Mouse (Mus musculus) heart, embryonic 11.5 days (tissue): ENCODE results near the gene Tlr11. TPM values are rescaled to one million over a fixed set of nuclear protein-coding genes. Genes with fewer than 3 reads are reported as not detected.

Source experiments
- ATAC-seq: fragments of 200-750 bp; cut with Nextera tagmentation; replicated peaks from 2 replicates; pipeline ENCODE4 v1.8.0; 2017; ENCODE audit warnings: moderate library complexity; ENCODE audit not compliant: insufficient number of reproducible peaks, low FRiP score, low TSS enrichment
- H3K27ac ChIP-seq: fragments of 300-500 bp; sonication (generic); 2 replicates; pipeline ENCODE4 v1.5.1; 2014; ENCODE audit warnings: mild to moderate bottlenecking, low read depth, low read length
- H3K27me3 ChIP-seq: fragments of 300-500 bp; sonication (generic); 2 replicates; pipeline ENCODE4 v1.6.1; 2014; ENCODE audit warnings: mild to moderate bottlenecking, low read length, mixed read lengths; ENCODE audit not compliant: control insufficient read depth, insufficient read depth
- H3K36me3 ChIP-seq: fragments of 300-500 bp; sonication (generic); 2 replicates; pipeline ENCODE4 v1.6.1; 2014; ENCODE audit warnings: mild to moderate bottlenecking, low read length, moderate library complexity, mixed read lengths; ENCODE audit not compliant: control insufficient read depth, insufficient read depth
- H3K4me1 ChIP-seq: fragments of 300-500 bp; sonication (generic); 2 replicates; pipeline ENCODE4 v1.6.1; 2014; ENCODE audit warnings: low read length; ENCODE audit not compliant: control insufficient read depth, insufficient read depth
- H3K4me2 ChIP-seq: fragments of 300-500 bp; sonication (generic); 2 replicates; pipeline ENCODE4 v1.6.1; 2014; ENCODE audit warnings: mild to moderate bottlenecking, moderate library complexity
- H3K4me3 ChIP-seq: fragments of 300-500 bp; sonication (generic); 2 replicates; pipeline ENCODE4 v1.5.1; 2014; ENCODE audit warnings: low read depth, low read length
- H3K9ac ChIP-seq: fragments of 300-500 bp; sonication (generic); 2 replicates; pipeline ENCODE4 v1.6.1; 2014; ENCODE audit warnings: mild to moderate bottlenecking, low read depth, low read length, moderate library complexity
- H3K9me3 ChIP-seq: fragments of 300-500 bp; sonication (generic); replicated peaks from 2 replicates; pipeline ENCODE4 v1.6.1; 2016; ENCODE audit warnings: low read length; ENCODE audit not compliant: control insufficient read depth
- WGBS: fragments of 180-500 bp; shearing (Covaris S2); extraction: QIAGEN DNeasy Blood & Tissue Kit; methylation state at CpG from one replicate; pipeline ENCODE4 v1.1.7; 2014; ENCODE audit not compliant: insufficient replicate concordance; 5-methylcytosine and 5-hydroxymethylcytosine counted together
- polyA plus RNA-seq: library from polyadenylated mRNA; unstranded; fragments of >200 nt; fragmentation: Nextera tagmentation; extraction: Ambion mirVana; gene quantifications from 2 replicates; pipeline ENCODE4 v1.2.1, GENCODE M21; 2014

The Tlr11 gene
- not detected in 2 replicates for polyA plus RNA-seq

DNA sequence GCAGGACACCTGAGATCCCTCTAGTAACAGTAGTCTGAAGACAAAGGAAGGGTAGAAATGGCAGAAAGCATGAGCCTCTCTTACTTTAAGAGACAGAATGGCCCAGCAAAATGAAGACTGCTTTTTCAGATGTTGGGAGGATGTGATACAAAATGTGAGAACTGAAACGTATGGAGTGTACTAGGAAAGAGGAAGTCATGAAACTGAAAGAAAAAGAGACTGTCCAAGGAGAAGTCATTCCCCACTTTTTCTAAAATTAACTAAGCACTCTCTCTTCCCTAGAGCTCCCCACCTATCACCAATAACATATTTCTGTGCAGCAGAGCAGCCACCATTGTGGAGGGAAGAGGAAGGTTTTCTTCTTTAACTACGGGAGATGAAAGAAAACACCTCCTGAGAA, at the start of gene Tlr11:
TSS of gene Tlr11 (plus strand) at position 322 of the 400 bp plus-strand sequence.
- H3K4me3 ChIP-seq: no peak within 1 kb of the TSS
- no peaks in the 10 kb centered on the region for H3K4me1 ChIP-seq
- no peak within 1 kb of the TSS for H3K4me2 ChIP-seq
- H3K27ac ChIP-seq: no peak within 1 kb of the TSS
- H3K36me3 ChIP-seq: no peaks in the 10 kb centered on the region
- H3K9ac ChIP-seq: no peak within 1 kb of the TSS
- H3K9me3 ChIP-seq: no peaks in the 10 kb centered on the region
- ATAC-seq: no peak
- no peaks in the 10 kb centered on the region for H3K27me3 ChIP-seq
- 74% methylated on average over 2 of the region's 2 CpGs for WGBS

DNA sequence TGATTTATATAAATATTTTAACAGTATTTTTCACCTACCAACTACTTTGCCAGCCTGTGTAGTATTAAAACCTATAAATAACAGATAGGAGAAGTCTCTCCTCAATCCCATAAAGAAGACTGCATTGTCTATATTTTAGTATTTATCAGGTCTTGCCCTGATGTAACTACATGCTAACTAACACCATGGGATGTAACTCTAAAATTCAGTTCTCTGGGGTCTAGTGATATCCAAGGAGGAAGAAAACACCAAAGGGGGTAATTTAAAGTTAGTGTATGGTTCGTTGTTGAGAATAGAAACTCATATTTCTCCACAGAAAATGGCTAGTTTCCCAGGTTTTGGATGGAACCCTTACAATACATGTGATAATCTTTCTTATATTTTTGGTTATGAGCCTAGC, 31.1 kb upstream of the Tlr11 start, which contains the start of gene Olfr734:
TSS of gene Olfr734 (minus strand) at position 101 of the 400 bp plus-strand sequence.
- Histone ChIP-seq H3K4me3 (no peak within 1 kb of the TSS), H3K36me3 (no peaks in the 10 kb centered on the region), H3K4me2 (no peak within 1 kb of the TSS), H3K27ac (no peak within 1 kb of the TSS), H3K4me1 (no peaks in the 10 kb centered on the region), H3K27me3 (no peaks in the 10 kb centered on the region), H3K9me3 (no peaks in the 10 kb centered on the region), H3K9ac (no peak within 1 kb of the TSS)
- WGBS: 71% methylated on average over 1 of the region's 1 CpGs
- no peak for ATAC-seq

DNA sequence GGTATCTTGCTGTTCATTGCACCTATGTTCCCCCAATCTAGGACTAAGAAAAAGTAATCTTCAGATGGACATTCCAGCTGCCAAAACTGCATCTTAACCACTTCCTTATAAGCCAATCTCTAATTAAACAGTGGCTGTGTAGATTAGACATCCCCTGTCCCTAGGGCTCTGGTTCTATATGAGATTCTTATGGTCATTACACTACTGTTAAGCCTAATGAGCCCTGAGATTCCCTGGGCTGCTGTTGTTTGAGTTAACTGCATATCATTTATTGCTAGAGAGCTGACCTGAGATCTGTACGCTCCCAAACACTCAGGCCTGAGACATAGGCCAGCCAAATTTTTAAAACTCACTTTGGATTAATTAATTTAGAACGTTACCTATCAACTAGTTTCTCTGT, 8.9 kb upstream of the Tlr11 start, which contains the start of gene Olfr735:
TSS of gene Olfr735 (minus strand) at position 77 of the 400 bp plus-strand sequence.
- Histone ChIP-seq H3K36me3 (no peaks in the 10 kb centered on the region), H3K4me2 (no peak within 1 kb of the TSS), H3K27me3 (no peaks in the 10 kb centered on the region), H3K9me3 (no peaks in the 10 kb centered on the region), H3K27ac (no peak within 1 kb of the TSS), H3K4me1 (no peaks in the 10 kb centered on the region), H3K4me3 (no peak within 1 kb of the TSS), H3K9ac (no peak within 1 kb of the TSS)
- 90% methylated on average over 2 of the region's 2 CpGs for WGBS
- no peak for ATAC-seq

DNA sequence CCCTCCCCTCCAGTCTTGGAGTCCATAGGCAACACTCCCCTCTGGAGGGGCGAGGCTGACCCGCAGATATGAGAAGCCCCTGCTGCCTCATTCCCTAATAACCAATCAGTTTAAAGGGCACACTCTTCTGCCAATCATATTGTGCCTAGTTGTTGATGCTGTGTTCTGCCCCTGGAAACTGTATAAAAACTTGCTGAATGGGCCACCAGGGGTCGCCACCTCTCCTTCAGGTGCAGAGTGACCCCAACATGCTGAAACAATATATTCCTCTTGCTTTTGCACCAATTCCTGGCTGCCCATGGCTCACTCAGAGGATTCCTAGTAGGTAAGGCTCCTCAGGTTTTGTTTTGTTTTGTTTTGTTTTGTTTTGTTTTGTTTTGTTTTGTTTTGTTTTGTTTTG, 5.3 kb upstream of the Tlr11 start:
- 51% methylated on average over 3 of the region's 3 CpGs for WGBS
- no peak overlapping the region for H3K9ac ChIP-seq
- H3K4me1 ChIP-seq: no peaks in the 10 kb centered on the region
- ATAC-seq: no peak
- H3K27ac ChIP-seq: no peak overlapping the region
- no peaks in the 10 kb centered on the region for H3K9me3 ChIP-seq
- no peaks in the 10 kb centered on the region for H3K27me3 ChIP-seq
- H3K4me2 ChIP-seq: no peak overlapping the region
- no peak overlapping the region for H3K4me3 ChIP-seq
- H3K36me3 ChIP-seq: no peaks in the 10 kb centered on the region

DNA sequence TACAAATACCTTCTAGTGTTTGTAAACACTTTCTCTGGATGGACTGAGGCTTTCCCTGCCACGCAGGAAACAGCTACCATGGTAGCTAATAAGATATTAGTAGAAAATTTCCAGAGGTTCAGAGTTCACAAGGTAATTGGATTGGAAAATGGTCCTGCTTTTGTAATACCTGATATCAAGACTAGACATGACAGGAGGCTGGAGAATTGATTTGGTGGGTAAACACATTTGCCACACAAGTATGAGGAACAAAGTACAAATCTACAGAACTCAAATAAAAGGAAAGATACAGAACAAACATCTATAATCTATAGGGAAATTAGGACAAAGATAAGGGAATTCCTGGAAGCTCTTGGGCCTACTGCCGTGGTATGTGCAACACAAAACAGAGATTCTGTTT, 989 bp upstream of the Tlr11 start:
- Histone ChIP-seq H3K9me3 (no peaks in the 10 kb centered on the region), H3K9ac (no peak overlapping the region), H3K4me2 (no peak overlapping the region), H3K27ac (no peak overlapping the region), H3K4me3 (no peak overlapping the region), H3K4me1 (no peaks in the 10 kb centered on the region), H3K27me3 (no peaks in the 10 kb centered on the region), H3K36me3 (no peaks in the 10 kb centered on the region)
- ATAC-seq: no peak
- 64% methylated on average over 2 of the region's 2 CpGs for WGBS

DNA sequence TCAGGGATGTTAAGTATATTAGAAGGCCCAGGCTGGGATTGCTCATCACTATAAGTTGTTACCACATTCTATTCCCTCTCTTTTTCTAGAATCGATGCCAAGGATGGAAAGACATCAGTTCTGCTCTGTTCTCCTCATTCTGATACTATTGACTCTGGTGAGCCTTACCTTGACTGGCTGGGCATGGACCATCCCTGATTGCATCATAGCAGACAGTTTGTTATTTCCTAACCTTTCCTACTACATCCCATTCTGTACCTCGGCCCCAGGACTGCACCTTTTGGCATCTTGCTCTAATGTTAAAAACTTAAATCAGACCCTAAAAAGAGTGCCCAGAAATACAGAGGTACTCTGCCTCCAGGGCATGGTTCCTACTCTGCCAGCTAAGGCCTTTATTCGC, 2.8 kb downstream of the Tlr11 start:
- ATAC-seq: no peak
- Histone ChIP-seq H3K4me2 (no peak overlapping the region), H3K36me3 (no peaks in the 10 kb centered on the region), H3K27me3 (no peaks in the 10 kb centered on the region), H3K27ac (no peak overlapping the region), H3K4me1 (no peaks in the 10 kb centered on the region), H3K4me3 (no peak overlapping the region), H3K9ac (no peak overlapping the region), H3K9me3 (no peaks in the 10 kb centered on the region)
- 68% methylated on average over 3 of the region's 3 CpGs for WGBS

DNA sequence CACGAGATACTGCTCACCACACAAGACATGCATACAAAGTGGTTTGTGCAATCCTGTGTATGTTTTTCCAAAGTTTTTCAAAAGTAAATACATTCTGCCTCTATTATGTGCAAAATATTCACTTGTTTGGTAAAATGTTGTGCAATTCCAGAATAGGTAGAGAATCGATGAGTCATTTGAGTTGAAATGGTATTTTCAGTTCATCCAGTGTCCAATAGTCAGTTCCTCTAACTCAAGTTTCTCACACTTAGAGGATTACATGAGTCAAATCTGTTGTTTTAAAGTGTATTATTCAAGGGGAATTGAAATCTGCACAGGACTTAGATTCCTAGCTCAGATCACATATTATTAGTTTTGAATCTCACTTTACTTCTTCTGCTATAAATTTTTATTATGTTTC, 5.8 kb downstream of the Tlr11 start:
- Histone ChIP-seq H3K9ac (no peak overlapping the region), H3K4me3 (no peak overlapping the region), H3K27me3 (no peaks in the 10 kb centered on the region), H3K36me3 (no peaks in the 10 kb centered on the region), H3K27ac (no peak overlapping the region), H3K9me3 (no peaks in the 10 kb centered on the region), H3K4me1 (no peaks in the 10 kb centered on the region), H3K4me2 (no peak overlapping the region)
- ATAC-seq: no peak
- WGBS: 71% methylated on average over 2 of the region's 2 CpGs

DNA sequence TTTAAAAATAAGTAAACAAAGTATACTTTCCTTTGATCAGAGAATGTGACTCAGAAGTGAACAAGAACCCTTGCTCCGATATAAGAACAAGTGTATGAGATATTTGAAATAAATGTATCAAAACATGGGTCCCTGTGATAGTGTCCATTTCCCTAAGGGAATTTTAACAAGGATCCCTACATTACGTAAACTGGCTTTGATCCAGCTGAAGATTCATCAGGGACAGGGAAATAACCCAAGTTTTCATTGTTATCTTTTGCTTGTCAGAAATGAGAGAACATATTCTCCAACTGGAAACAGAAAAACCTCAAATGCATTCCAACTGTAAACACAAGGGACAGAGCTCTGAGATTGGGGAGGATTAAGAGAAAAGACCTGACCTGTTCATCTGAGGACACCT, 23.1 kb downstream of the Tlr11 start, which contains the start of gene Olfr736:
TSS of gene Olfr736 (plus strand) at position 301 of the 400 bp plus-strand sequence.
- no peaks in the 10 kb centered on the region for H3K9me3 ChIP-seq
- H3K27me3 ChIP-seq: no peaks in the 10 kb centered on the region
- 80% methylated on average over 2 of the region's 2 CpGs for WGBS
- H3K36me3 ChIP-seq: no peaks in the 10 kb centered on the region
- no peak within 1 kb of the TSS for H3K9ac ChIP-seq
- H3K4me2 ChIP-seq: no peak within 1 kb of the TSS
- H3K27ac ChIP-seq: no peak within 1 kb of the TSS
- no peaks in the 10 kb centered on the region for H3K4me1 ChIP-seq
- ATAC-seq: no peak
- H3K4me3 ChIP-seq: no peak within 1 kb of the TSS

DNA sequence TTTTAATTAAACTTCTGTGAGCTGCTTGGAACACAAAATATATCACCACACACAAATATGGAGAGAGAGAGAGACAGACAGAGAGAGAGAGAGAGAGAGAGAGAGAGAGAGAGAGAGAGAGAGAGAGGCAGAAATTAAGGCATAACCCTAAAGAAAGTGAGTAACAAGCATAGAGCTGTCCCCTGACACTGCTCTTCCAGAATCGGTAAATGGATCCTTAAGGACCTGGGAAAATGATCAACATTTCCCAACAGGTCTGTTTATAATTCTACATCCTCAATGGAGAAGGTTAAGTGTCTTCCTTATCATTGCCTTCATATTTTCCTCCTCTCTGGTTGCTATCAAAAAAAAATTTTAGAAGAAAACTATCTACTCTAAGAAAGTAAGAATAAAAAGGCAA, 49.6 kb downstream of the Tlr11 start, which contains the start of gene Olfr738:
TSS of gene Olfr738 (plus strand) at position 301 of the 400 bp plus-strand sequence.
- H3K9ac ChIP-seq: no peak within 1 kb of the TSS
- no peaks in the 10 kb centered on the region for H3K36me3 ChIP-seq
- no peak within 1 kb of the TSS for H3K27ac ChIP-seq
- no peak within 1 kb of the TSS for H3K4me2 ChIP-seq
- no peaks in the 10 kb centered on the region for H3K9me3 ChIP-seq
- H3K4me1 ChIP-seq: no peaks in the 10 kb centered on the region
- ATAC-seq: no peak
- H3K4me3 ChIP-seq: no peak within 1 kb of the TSS
- H3K27me3 ChIP-seq: no peaks in the 10 kb centered on the region
- WGBS: 69% methylated on average over 1 of the region's 1 CpGs
